Mouse (Mus musculus): ENCODE results near the gene Syt8. TPM values are rescaled to one million over a fixed set of nuclear protein-coding genes. Genes with fewer than 3 reads are reported as not detected.

Syt8 gene
- polyA plus RNA-seq, 1 experiment from 2014 or later, result not detected

DNA sequence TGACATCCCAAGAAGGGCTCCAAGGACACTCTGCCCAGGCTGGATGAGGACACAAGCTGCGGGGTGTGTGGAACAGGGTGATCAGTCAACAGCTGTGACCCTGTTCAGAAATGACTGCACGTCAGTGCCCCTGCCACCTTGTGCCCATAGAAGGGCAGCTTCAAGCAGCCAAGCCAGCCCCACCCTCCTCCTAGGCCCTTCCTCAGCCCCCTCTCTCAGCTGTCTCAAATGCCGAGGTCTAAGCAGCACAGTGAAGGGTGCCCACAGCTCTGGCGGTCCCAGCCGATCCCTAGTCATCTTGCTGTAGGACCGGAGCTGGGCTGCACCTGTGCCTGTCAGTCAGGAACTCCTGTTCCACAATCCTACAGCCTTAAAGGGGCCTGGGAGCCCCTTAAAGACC lies 27.5 kb downstream of the Syt8 start:
- ATAC-seq (replicated peaks; ENCODE audit: insufficient number of reproducible peaks, low FRiP score, low TSS enrichment, low read depth), result no peak
- Histone ChIP-seq H3K4me1 (ENCODE audit: control insufficient read depth, insufficient read depth, low read length) (peaks cover 2% of the 10 kb centered on the region; the same call in 1 of the 2 replicates), H3K4me3 (ENCODE audit: low read depth, low read length) (no peak overlapping the region), H3K27me3 (ENCODE audit: control insufficient read depth, insufficient read depth, low read length) (no peaks in the 10 kb centered on the region), H3K9me3 (replicated peaks; ENCODE audit: control insufficient read depth, low read length) (no peaks in the 10 kb centered on the region), H3K9ac (replicated peaks; ENCODE audit: low read length) (no peak overlapping the region), H3K4me2 (ENCODE audit: low read depth, low read length) (no peak overlapping the region), H3K27ac (replicated peaks; ENCODE audit: low read depth, low read length) (no peak overlapping the region), H3K36me3 (replicated peaks; ENCODE audit: control insufficient read depth, insufficient read depth, low read depth, low read length) (no peaks in the 10 kb centered on the region)
- WGBS, result 79% methylated on average over 6 of the region's 6 CpGs
- no peak for DNase-seq (ENCODE audit: low spot score)

DNA sequence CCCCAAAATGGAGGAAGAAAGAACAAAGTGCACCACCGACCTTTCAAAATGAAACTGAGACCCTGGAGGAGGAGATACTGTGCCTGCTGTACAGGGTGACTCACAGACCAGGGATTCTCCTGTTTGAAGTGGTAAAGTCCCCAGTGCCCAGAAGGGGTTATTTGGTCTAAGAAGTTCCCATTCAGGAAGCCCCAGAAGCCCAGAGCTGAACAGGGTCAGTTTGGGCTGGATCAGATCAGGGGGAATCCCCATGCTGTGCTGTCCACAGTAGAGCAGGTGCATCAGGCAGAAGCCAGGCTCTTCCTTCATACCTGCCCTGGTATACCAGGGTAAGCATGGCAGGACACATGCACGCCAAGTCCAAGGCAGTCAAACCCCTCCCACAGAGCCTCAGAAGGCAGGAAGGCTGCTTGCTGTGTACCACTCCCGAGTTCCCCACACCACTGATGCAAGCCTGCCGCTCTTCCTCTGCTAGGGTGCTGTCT lies 28.0 kb downstream of the Syt8 start:
- DNase-seq (ENCODE audit: low spot score) (no peak), ATAC-seq (replicated peaks; ENCODE audit: insufficient number of reproducible peaks, low FRiP score, low TSS enrichment, low read depth) (no peak)
- Histone ChIP-seq H3K36me3 (replicated peaks; ENCODE audit: control insufficient read depth, insufficient read depth, low read depth, low read length) (no peaks in the 10 kb centered on the region), H3K4me1 (ENCODE audit: control insufficient read depth, insufficient read depth, low read length) (no peaks in the 10 kb centered on the region), H3K9ac (replicated peaks; ENCODE audit: low read length) (no peak overlapping the region), H3K9me3 (replicated peaks; ENCODE audit: control insufficient read depth, low read length) (no peaks in the 10 kb centered on the region), H3K27ac (replicated peaks; ENCODE audit: low read depth, low read length) (no peak overlapping the region), H3K4me2 (ENCODE audit: low read depth, low read length) (no peak overlapping the region), H3K27me3 (ENCODE audit: control insufficient read depth, insufficient read depth, low read length) (no peaks in the 10 kb centered on the region), H3K4me3 (ENCODE audit: low read depth, low read length) (no peak overlapping the region)
- 82% methylated on average over 4 of the region's 4 CpGs for WGBS

DNA sequence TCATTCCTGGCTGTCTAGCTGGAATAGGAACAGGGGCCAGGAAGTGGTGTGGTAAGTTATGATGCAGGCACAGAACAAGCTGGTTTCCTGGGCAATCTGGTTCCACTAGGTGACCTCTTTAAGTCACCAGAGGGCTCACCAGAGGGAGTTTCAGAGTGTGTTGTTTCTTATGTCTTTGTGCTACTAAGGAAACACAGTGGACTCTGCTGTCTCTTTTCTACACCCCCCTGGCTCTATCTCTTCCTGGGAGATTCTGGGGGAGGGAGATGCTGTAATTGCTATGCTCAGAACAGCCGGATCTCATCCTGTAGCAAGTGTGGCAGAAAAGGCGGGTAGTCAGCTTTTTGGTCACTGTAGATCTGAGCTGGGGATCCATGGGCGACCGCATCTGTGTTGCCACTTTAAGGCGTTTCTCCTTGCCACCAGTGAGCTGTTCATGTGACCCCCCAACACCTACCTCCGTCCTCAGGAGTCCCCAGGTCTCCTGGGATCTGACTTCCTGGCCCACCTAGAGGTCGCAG lies 35.6 kb downstream of the Syt8 start:
- DNase-seq (ENCODE audit: low spot score), result no peak
- H3K27ac ChIP-seq (replicated peaks; ENCODE audit: low read depth, low read length), result no peak overlapping the region
- peaks cover 12% of the 10 kb centered on the region for H3K4me1 ChIP-seq (ENCODE audit: control insufficient read depth, insufficient read depth, low read length)
- no peaks in the 10 kb centered on the region for H3K27me3 ChIP-seq (ENCODE audit: control insufficient read depth, insufficient read depth, low read length)
- ATAC-seq (replicated peaks; ENCODE audit: insufficient number of reproducible peaks, low FRiP score, low TSS enrichment, low read depth), result no peak
- WGBS, result 74% methylated on average over 7 of the region's 7 CpGs
- H3K9ac ChIP-seq (replicated peaks; ENCODE audit: low read length), result no peak overlapping the region
- no peak overlapping the region for H3K4me2 ChIP-seq (ENCODE audit: low read depth, low read length)
- no peaks in the 10 kb centered on the region for H3K9me3 ChIP-seq (replicated peaks; ENCODE audit: control insufficient read depth, low read length)
- no peak overlapping the region for H3K4me3 ChIP-seq (ENCODE audit: low read depth, low read length)
- H3K36me3 ChIP-seq (replicated peaks; ENCODE audit: control insufficient read depth, insufficient read depth, low read depth, low read length), result no peaks in the 10 kb centered on the region

DNA sequence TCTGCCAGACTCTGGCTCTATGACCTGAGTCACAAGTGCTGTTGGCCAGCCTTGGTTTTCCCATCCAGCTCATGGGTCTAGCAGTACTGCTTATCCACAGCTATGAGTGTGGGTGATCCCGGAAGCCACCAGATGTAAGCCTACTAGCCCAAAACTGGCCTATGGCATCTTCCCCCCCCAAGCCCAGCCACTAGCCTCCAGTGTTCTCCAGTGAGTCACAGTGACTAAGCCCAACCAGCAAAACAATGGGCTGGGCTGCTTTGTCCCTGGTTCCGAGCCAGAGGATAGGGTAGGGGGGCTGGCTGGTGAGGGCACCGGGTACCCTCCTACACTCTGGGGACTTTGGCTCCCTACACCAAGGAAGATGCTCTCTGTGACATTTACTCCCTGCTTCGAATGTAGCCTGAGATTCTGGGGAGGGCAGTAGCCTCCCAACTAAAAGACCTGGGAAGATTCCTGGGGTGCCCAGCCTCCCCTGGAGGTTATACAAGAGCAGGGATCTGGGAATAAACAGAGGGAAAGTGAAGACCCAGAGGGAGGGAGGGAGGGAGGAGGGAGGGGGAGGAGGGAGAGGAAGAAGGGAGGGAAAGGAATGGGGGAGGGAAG lies 36.3 kb downstream of the Syt8 start:
- Histone ChIP-seq H3K9ac (replicated peaks; ENCODE audit: low read length) (no peak overlapping the region), H3K27me3 (ENCODE audit: control insufficient read depth, insufficient read depth, low read length) (no peaks in the 10 kb centered on the region), H3K4me1 (ENCODE audit: control insufficient read depth, insufficient read depth, low read length) (peaks cover 12% of the 10 kb centered on the region), H3K4me2 (ENCODE audit: low read depth, low read length) (no peak overlapping the region), H3K4me3 (ENCODE audit: low read depth, low read length) (no peak overlapping the region), H3K27ac (replicated peaks; ENCODE audit: low read depth, low read length) (peak overlapping the region; percentile 60; the same call in 1 of the 2 replicates), H3K36me3 (replicated peaks; ENCODE audit: control insufficient read depth, insufficient read depth, low read depth, low read length) (no peaks in the 10 kb centered on the region), H3K9me3 (replicated peaks; ENCODE audit: control insufficient read depth, low read length) (no peaks in the 10 kb centered on the region)
- DNase-seq (ENCODE audit: low spot score) (peak; percentile 65), ATAC-seq (replicated peaks; ENCODE audit: insufficient number of reproducible peaks, low FRiP score, low TSS enrichment, low read depth) (peak; percentile 47)
- 16% methylated on average over 4 of the region's 4 CpGs for WGBS

DNA sequence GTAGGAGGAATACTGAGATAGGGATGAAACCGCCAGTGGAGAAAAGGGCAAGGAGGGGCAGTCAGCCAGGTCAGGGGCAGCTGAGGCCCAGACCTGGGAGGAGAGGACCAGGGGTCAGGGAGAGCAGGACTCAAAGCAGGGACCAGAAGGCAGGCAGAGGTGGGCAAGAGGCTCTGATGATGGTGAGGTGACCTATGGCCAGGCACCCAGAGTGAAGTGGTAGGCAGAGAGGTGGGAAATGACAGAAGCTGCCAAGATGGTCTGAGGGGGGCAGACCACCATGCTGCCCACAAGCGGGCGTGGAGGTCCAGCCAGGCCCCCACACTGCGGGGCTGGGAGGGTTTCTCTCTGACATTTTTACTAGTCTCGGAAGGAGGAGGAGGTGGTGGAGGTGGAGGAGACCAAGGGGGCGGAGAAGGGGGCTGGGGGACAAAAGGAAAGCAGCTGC lies 36.8 kb downstream of the Syt8 start:
- H3K4me2 ChIP-seq (ENCODE audit: low read depth, low read length), result no peak overlapping the region
- WGBS, result 20% methylated on average over 6 of the region's 6 CpGs
- peak overlapping the region; percentile 60 for H3K27ac ChIP-seq (replicated peaks; ENCODE audit: low read depth, low read length)
- H3K9ac ChIP-seq (replicated peaks; ENCODE audit: low read length), result peak overlapping the region; percentile 29; the same call in 1 of the 2 replicates
- H3K4me3 ChIP-seq (ENCODE audit: low read depth, low read length), result no peak overlapping the region
- peaks cover 12% of the 10 kb centered on the region for H3K4me1 ChIP-seq (ENCODE audit: control insufficient read depth, insufficient read depth, low read length)
- H3K27me3 ChIP-seq (ENCODE audit: control insufficient read depth, insufficient read depth, low read length), result no peaks in the 10 kb centered on the region
- no peaks in the 10 kb centered on the region for H3K9me3 ChIP-seq (replicated peaks; ENCODE audit: control insufficient read depth, low read length)
- ATAC-seq (replicated peaks; ENCODE audit: insufficient number of reproducible peaks, low FRiP score, low TSS enrichment, low read depth), result 0 out of 2 replicates have a peak, but pooled peaks have one; percentile 2
- no peak for DNase-seq (ENCODE audit: low spot score)
- no peaks in the 10 kb centered on the region for H3K36me3 ChIP-seq (replicated peaks; ENCODE audit: control insufficient read depth, insufficient read depth, low read depth, low read length)

DNA sequence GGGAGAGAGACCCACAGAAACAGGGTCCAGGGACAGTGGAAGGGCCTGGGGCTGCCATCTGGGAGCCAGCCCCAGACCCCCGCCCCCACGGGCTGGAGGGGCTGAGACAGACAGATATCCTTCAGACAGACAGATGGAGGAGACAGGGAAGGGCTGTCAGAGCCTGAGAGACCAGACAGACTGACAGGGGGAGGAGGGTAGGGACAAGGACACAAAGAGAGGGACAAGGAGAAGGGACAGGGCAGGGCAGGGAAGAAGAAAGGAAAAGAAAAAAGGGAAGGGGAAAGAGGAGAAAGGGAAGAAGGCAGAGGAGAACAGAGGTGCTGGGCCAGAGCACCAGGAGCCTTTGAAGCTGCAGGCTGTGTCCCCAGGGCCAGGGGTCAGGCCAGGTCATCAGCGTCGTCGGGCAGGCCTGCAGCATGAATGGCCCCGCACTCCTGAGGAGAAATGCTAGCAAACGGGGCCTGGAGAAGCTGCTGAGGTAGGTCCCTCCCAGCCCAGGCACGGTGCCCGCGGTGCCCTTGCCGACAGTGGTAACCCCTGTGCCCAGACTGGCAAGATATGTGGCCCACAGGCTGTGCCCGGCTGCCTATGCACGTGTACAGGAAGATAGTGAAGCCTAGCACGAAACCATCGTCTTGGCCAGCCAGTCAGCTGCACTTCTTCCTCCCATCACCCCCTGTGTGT lies 37.4 kb downstream of the Syt8 start:
- 30% methylated on average over 15 of the region's 15 CpGs for WGBS
- Histone ChIP-seq H3K36me3 (replicated peaks; ENCODE audit: control insufficient read depth, insufficient read depth, low read depth, low read length) (no peaks in the 10 kb centered on the region), H3K4me2 (ENCODE audit: low read depth, low read length) (no peak overlapping the region), H3K9ac (replicated peaks; ENCODE audit: low read length) (peak overlapping the region; percentile 39), H3K27ac (replicated peaks; ENCODE audit: low read depth, low read length) (peak overlapping the region; percentile 60), H3K4me3 (ENCODE audit: low read depth, low read length) (no peak overlapping the region), H3K9me3 (replicated peaks; ENCODE audit: control insufficient read depth, low read length) (no peaks in the 10 kb centered on the region), H3K4me1 (ENCODE audit: control insufficient read depth, insufficient read depth, low read length) (peaks cover 12% of the 10 kb centered on the region), H3K27me3 (ENCODE audit: control insufficient read depth, insufficient read depth, low read length) (no peaks in the 10 kb centered on the region; the same call in 1 of the 2 replicates)
- DNase-seq (ENCODE audit: low spot score) (no peak), ATAC-seq (replicated peaks; ENCODE audit: insufficient number of reproducible peaks, low FRiP score, low TSS enrichment, low read depth) (0 out of 2 replicates have a peak, but pooled peaks have one; percentile 10)

DNA sequence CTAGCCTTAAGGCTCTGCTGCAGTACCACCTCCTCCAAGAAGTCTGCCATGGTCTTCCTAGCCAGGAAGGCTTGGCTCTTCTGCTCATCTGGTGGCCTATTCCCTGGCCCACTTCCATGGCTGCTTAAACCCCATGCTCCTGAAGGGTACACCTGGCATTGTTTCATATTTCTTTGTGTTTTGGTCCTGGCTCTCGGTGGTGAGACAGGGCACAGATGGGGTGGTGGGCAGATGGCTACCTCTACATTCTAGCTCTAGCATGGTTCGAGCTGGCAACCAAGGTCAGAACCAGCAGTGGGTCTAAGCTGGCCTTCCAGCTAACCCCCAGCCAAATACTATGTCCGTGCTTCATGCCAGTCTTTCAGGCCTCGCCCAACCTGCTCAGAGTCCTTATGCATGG lies 38.3 kb downstream of the Syt8 start:
- no peak overlapping the region for H3K9ac ChIP-seq (replicated peaks; ENCODE audit: low read length)
- WGBS, result 89% methylated on average over 4 of the region's 4 CpGs

DNA sequence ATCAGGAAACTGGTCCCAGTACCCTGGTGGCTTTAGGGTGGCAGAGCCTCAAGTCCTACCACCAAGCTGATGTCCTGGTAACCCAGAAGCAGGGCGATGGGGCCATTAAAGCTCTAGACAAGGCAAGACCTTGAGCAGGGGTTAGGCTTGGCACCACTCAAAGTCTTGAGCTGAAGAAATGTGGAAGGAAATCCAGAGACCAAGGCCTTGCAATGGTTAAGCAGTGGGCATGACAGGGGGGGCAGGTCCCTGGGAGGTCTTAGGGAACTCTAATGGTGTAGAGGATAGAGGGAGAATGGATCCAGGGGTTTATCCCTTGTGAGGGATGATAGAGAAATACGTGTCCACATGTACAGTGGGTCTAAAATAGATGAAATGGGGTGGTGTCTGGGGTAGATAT lies 38.8 kb downstream of the Syt8 start:
- ATAC-seq (replicated peaks; ENCODE audit: insufficient number of reproducible peaks, low FRiP score, low TSS enrichment, low read depth), result no peak
- 87% methylated on average over 2 of the region's 2 CpGs for WGBS

More for the DNA sequence above, 38.3 kb downstream of the Syt8 start:
- Histone ChIP-seq H3K4me3 (ENCODE audit: low read depth, low read length) (no peak overlapping the region), H3K4me2 (ENCODE audit: low read depth, low read length) (no peak overlapping the region), H3K27me3 (ENCODE audit: control insufficient read depth, insufficient read depth, low read length) (no peaks in the 10 kb centered on the region; the same call in 1 of the 2 replicates), H3K9me3 (replicated peaks; ENCODE audit: control insufficient read depth, low read length) (no peaks in the 10 kb centered on the region), H3K4me1 (ENCODE audit: control insufficient read depth, insufficient read depth, low read length) (peaks cover 12% of the 10 kb centered on the region), H3K27ac (replicated peaks; ENCODE audit: low read depth, low read length) (no peak overlapping the region), H3K36me3 (replicated peaks; ENCODE audit: control insufficient read depth, insufficient read depth, low read depth, low read length) (no peaks in the 10 kb centered on the region)
- no peak for ATAC-seq (replicated peaks; ENCODE audit: insufficient number of reproducible peaks, low FRiP score, low TSS enrichment, low read depth)
- no peak for DNase-seq (ENCODE audit: low spot score)

More for the DNA sequence above, 38.8 kb downstream of the Syt8 start:
- Histone ChIP-seq H3K27me3 (ENCODE audit: control insufficient read depth, insufficient read depth, low read length) (no peaks in the 10 kb centered on the region; the same call in 1 of the 2 replicates), H3K4me1 (ENCODE audit: control insufficient read depth, insufficient read depth, low read length) (peaks cover 12% of the 10 kb centered on the region), H3K4me2 (ENCODE audit: low read depth, low read length) (no peak overlapping the region), H3K4me3 (ENCODE audit: low read depth, low read length) (no peak overlapping the region), H3K9me3 (replicated peaks; ENCODE audit: control insufficient read depth, low read length) (no peaks in the 10 kb centered on the region), H3K36me3 (replicated peaks; ENCODE audit: control insufficient read depth, insufficient read depth, low read depth, low read length) (no peaks in the 10 kb centered on the region), H3K27ac (replicated peaks; ENCODE audit: low read depth, low read length) (no peak overlapping the region), H3K9ac (replicated peaks; ENCODE audit: low read length) (no peak overlapping the region)
- DNase-seq (ENCODE audit: low spot score), result no peak
